Mouse (Mus musculus) WW6 (cell line): ENCODE measurements around the gene Olfr305.
"Not testable (repeated sequence)": the region's sequence is repeated elsewhere in the genome, so short reads cannot be mapped to it uniquely, and the experiment has no call there.

Source experiments
- DNase-seq: peaks from one replicate; pipeline ENCODE4 v3.0.0-alpha.2; 2013; ENCODE audit warnings: low read depth, low spot score

Olfr305 gene

GRCm38 (mm10) chr7:86366828-86367227 lies at the start of gene Olfr305:
Gene Olfr305, minus strand, starts transcription at chr7:86366928.
- DNase-seq = no peak

- no peak for DNase-seq
Observed at GRCm38 (mm10) chr7:86403546-86403945, 36.8 kb upstream of the Olfr305 start, which contains the start of gene Olfr301. Gene Olfr301, plus strand, starts transcription at chr7:86403846.

- DNase-seq = no peak
Observed at GRCm38 (mm10) chr7:86397689-86398088, 31.0 kb upstream of the Olfr305 start, which contains the start of gene Olfr303. Gene Olfr303, minus strand, starts transcription at chr7:86397789.

- DNase-seq = no peak
Observed at GRCm38 (mm10) chr7:86386558-86386957, 19.8 kb upstream of the Olfr305 start, which contains the start of gene Olfr304. Gene Olfr304, minus strand, starts transcription at chr7:86386658.

- peak; percentile 13 for DNase-seq
Observed at GRCm38 (mm10) chr7:86385769-86386168, 19.0 kb upstream of the Olfr305 start.

GRCm38 (mm10) chr7:86346296-86346695 lies 20.4 kb downstream of the Olfr305 start:
- not testable (repeated sequence) for DNase-seq

- DNase-seq = no peak
Observed at GRCm38 (mm10) chr7:86344253-86344652, 22.5 kb downstream of the Olfr305 start.

- DNase-seq = no peak
Observed at GRCm38 (mm10) chr7:86342881-86343565, 23.7 kb downstream of the Olfr305 start.

GRCm38 (mm10) chr7:86337486-86337885 lies 29.2 kb downstream of the Olfr305 start, which contains the start of gene Olfr307:
Gene Olfr307, minus strand, starts transcription at chr7:86337586.
- DNase-seq = no peak

- no peak for DNase-seq
Observed at GRCm38 (mm10) chr7:86325530-86325929, 41.2 kb downstream of the Olfr305 start, which contains the start of gene Olfr308. Gene Olfr308, minus strand, starts transcription at chr7:86325630.

GRCm38 (mm10) chr7:86321323-86321722 lies 45.4 kb downstream of the Olfr305 start:
- DNase-seq = no peak

- DNase-seq = no peak
Observed at GRCm38 (mm10) chr7:86313608-86314007, 53.1 kb downstream of the Olfr305 start, which contains the start of gene Olfr309. Gene Olfr309, minus strand, starts transcription at chr7:86313708.
